Mouse (Mus musculus) neural tube, embryonic 11.5 days (tissue): ENCODE data around the gene Maz. TPM values are rescaled to one million over a fixed set of nuclear protein-coding genes. Genes with fewer than 3 reads are reported as not detected.
A peak's percentile ranks its signal among the peaks of the same experiment; 100 is the strongest.

Experiments
- ATAC-seq: fragments of 200-750 bp; cut with Nextera tagmentation; 2 replicates; pipeline ENCODE4 v1.8.0; 2017; ENCODE audit warnings: moderate number of reproducible peaks, mild to moderate bottlenecking, moderate TSS enrichment, moderate library complexity; ENCODE audit not compliant: insufficient read depth, low FRiP score, low TSS enrichment
- DNase-seq: peaks from one replicate; pipeline ENCODE4 v3.0.0-alpha.2; 2015; ENCODE audit warnings: low spot score
- H3K27ac ChIP-seq: fragments of 300-500 bp; sonication (generic); 2 replicates; pipeline ENCODE4 v1.5.1; 2014; ENCODE audit warnings: low read depth, mild to moderate bottlenecking, low read length
- H3K27me3 ChIP-seq: fragments of 300-500 bp; sonication (generic); 2 replicates; pipeline ENCODE4 v1.6.1; 2014; ENCODE audit warnings: mild to moderate bottlenecking, low read length, mixed read lengths; ENCODE audit not compliant: control insufficient read depth, insufficient read depth
- H3K36me3 ChIP-seq: fragments of 300-500 bp; sonication (generic); 2 replicates; pipeline ENCODE4 v1.6.1; 2014; ENCODE audit warnings: mild to moderate bottlenecking, low read length, moderate library complexity, mixed read lengths; ENCODE audit not compliant: control insufficient read depth, insufficient read depth
- H3K4me1 ChIP-seq: fragments of 300-500 bp; sonication (generic); 2 replicates; pipeline ENCODE4 v1.6.1; 2014; ENCODE audit warnings: low read length, mixed read lengths; ENCODE audit not compliant: control insufficient read depth, insufficient read depth
- H3K4me2 ChIP-seq: fragments of 300-500 bp; sonication (generic); 2 replicates; pipeline ENCODE4 v1.6.1; 2014; ENCODE audit warnings: low read depth, mild to moderate bottlenecking, moderate library complexity
- H3K4me3 ChIP-seq: fragments of 300-500 bp; sonication (generic); 2 replicates; pipeline ENCODE4 v1.5.1; 2014; ENCODE audit warnings: low read depth, low read length
- H3K9ac ChIP-seq: fragments of 300-500 bp; sonication (generic); 2 replicates; pipeline ENCODE4 v1.6.1; 2014; ENCODE audit warnings: mild to moderate bottlenecking, low read length
- H3K9me3 ChIP-seq: fragments of 300-500 bp; sonication (generic); 2 replicates; pipeline ENCODE4 v1.6.1; 2016; ENCODE audit warnings: low read length; ENCODE audit not compliant: control insufficient read depth
- WGBS: fragments of 180-500 bp; shearing (Covaris S2); extraction: QIAGEN DNeasy Blood & Tissue Kit; methylation state at CpG from one replicate; pipeline ENCODE4 v1.1.7; 2014; 5-methylcytosine and 5-hydroxymethylcytosine counted together
- polyA plus RNA-seq: library from polyadenylated mRNA; unstranded; fragments of >200 nt; fragmentation: Nextera tagmentation; extraction: Ambion mirVana; gene quantifications from 2 replicates; pipeline ENCODE4 v1.2.1, GENCODE M21; 2014

The Maz gene
- polyA plus RNA-seq, 1 experiment from 2014 or later = 90.8 TPM

- no peak for ATAC-seq
- 0 out of 2 replicates have a peak overlapping the region, but pooled peaks have one; percentile 14 for H3K27ac ChIP-seq
- peak overlapping the region; percentile 99 for H3K4me3 ChIP-seq
- peak overlapping the region; percentile 99 for H3K9ac ChIP-seq
- H3K27me3 ChIP-seq = no peaks in the 10 kb centered on the region
- H3K36me3 ChIP-seq = peaks cover 12% of the 10 kb centered on the region
- 83% methylated on average over 13 of the region's 13 CpGs for WGBS
- peaks cover 44% of the 10 kb centered on the region for H3K4me1 ChIP-seq
- H3K4me2 ChIP-seq = peak overlapping the region; percentile 98
- DNase-seq = no peak
- H3K9me3 ChIP-seq = no peaks in the 10 kb centered on the region
Measured at GRCm38 (mm10) chr7:127023272-127023691, 3.6 kb downstream of the Maz start.

GRCm38 (mm10) chr7:127022528-127023271 lies 4.1 kb downstream of the Maz start:
- H3K9ac ChIP-seq = no peak overlapping the region; the same call in 1 of the 2 replicates
- H3K36me3 ChIP-seq = peaks cover 12% of the 10 kb centered on the region
- H3K9me3 ChIP-seq = no peaks in the 10 kb centered on the region
- no peaks in the 10 kb centered on the region for H3K27me3 ChIP-seq
- DNase-seq = no peak
- 70% methylated on average over 7 of the region's 7 CpGs for WGBS
- H3K27ac ChIP-seq = no peak overlapping the region
- H3K4me3 ChIP-seq = peak overlapping the region; percentile 99; the same call in 1 of the 2 replicates
- ATAC-seq = no peak
- H3K4me2 ChIP-seq = peak overlapping the region; percentile 98
- H3K4me1 ChIP-seq = peaks cover 38% of the 10 kb centered on the region

- H3K9me3 ChIP-seq = no peaks in the 10 kb centered on the region
- peak overlapping the region; percentile 84 for H3K4me2 ChIP-seq
- no peaks in the 10 kb centered on the region for H3K27me3 ChIP-seq
- H3K4me3 ChIP-seq = peak overlapping the region; percentile 38
- H3K27ac ChIP-seq = peak overlapping the region; percentile 47; the same call in 1 of the 2 replicates
- WGBS = 44% methylated on average over 5 of the region's 5 CpGs
- H3K36me3 ChIP-seq = peaks cover 12% of the 10 kb centered on the region
- H3K9ac ChIP-seq = peak overlapping the region; percentile 70
- peaks cover 37% of the 10 kb centered on the region for H3K4me1 ChIP-seq
- no peak for ATAC-seq
- peak; percentile 48 for DNase-seq
Measured at GRCm38 (mm10) chr7:127021563-127022527, 5.0 kb downstream of the Maz start.

GRCm38 (mm10) chr7:127020901-127021562 lies 5.8 kb downstream of the Maz start, which contains the start of the genes Gm42742 and Prrt2:
TSS of gene Gm42742 (minus strand) at chr7:127021097.
TSS of gene Prrt2 (minus strand) at chr7:127021211.
- peaks cover 12% of the 10 kb centered on the region for H3K36me3 ChIP-seq
- H3K4me1 ChIP-seq = peaks cover 37% of the 10 kb centered on the region
- 2% methylated on average over 28 of the region's 37 CpGs for WGBS
- no peaks in the 10 kb centered on the region for H3K27me3 ChIP-seq
- peak within 1 kb of the TSS; percentile 47; the same call in 1 of the 2 replicates for H3K27ac ChIP-seq
- peak within 1 kb of the TSS; percentile 70 for H3K9ac ChIP-seq
- peak within 1 kb of the TSS; percentile 84 for H3K4me2 ChIP-seq
- DNase-seq (peak; percentile 60), ATAC-seq (no peak)
- peak within 1 kb of the TSS; percentile 38 for H3K4me3 ChIP-seq
- H3K9me3 ChIP-seq = no peaks in the 10 kb centered on the region

- Histone ChIP-seq H3K36me3 (peaks cover 12% of the 10 kb centered on the region), H3K4me1 (peaks cover 42% of the 10 kb centered on the region), H3K9ac (peak overlapping the region; percentile 70), H3K9me3 (no peaks in the 10 kb centered on the region), H3K4me2 (peak overlapping the region; percentile 84), H3K27ac (no peak overlapping the region), H3K27me3 (no peaks in the 10 kb centered on the region), H3K4me3 (peak overlapping the region; percentile 38)
- DNase-seq = no peak
- WGBS = 46% methylated on average over 5 of the region's 5 CpGs
- ATAC-seq = no peak
Measured at GRCm38 (mm10) chr7:127020491-127020890, 6.3 kb downstream of the Maz start.

GRCm38 (mm10) chr7:127020031-127020430 lies 6.8 kb downstream of the Maz start:
- H3K4me1 ChIP-seq = peaks cover 45% of the 10 kb centered on the region
- no peak overlapping the region for H3K27ac ChIP-seq

GRCm38 (mm10) chr7:127019306-127019960 lies 7.4 kb downstream of the Maz start:
- H3K27me3 ChIP-seq = no peaks in the 10 kb centered on the region
- peaks cover 16% of the 10 kb centered on the region for H3K36me3 ChIP-seq
- no peak overlapping the region for H3K4me2 ChIP-seq
- no peak overlapping the region for H3K4me3 ChIP-seq
- no peak overlapping the region for H3K27ac ChIP-seq
- H3K4me1 ChIP-seq = peaks cover 42% of the 10 kb centered on the region
- no peak overlapping the region for H3K9ac ChIP-seq
- ATAC-seq (no peak), DNase-seq (no peak)
- no peaks in the 10 kb centered on the region for H3K9me3 ChIP-seq
- WGBS = 86% methylated on average over 14 of the region's 14 CpGs

More at GRCm38 (mm10) chr7:127020031-127020430, 6.8 kb downstream of the Maz start:
- no peaks in the 10 kb centered on the region for H3K27me3 ChIP-seq
- peaks cover 15% of the 10 kb centered on the region for H3K36me3 ChIP-seq
- no peak overlapping the region; the same call in 1 of the 2 replicates for H3K4me2 ChIP-seq
- peak overlapping the region; percentile 70; the same call in 1 of the 2 replicates for H3K9ac ChIP-seq
- WGBS = 73% methylated on average over 3 of the region's 3 CpGs
- H3K4me3 ChIP-seq = 0 out of 2 replicates have a peak overlapping the region, but pooled peaks have one; percentile 38
- DNase-seq (no peak), ATAC-seq (no peak)
- H3K9me3 ChIP-seq = no peaks in the 10 kb centered on the region
